Mouse (Mus musculus) midbrain, embryonic 11.5 days (tissue): ENCODE results near the gene Gm9837. TPM values are rescaled to one million over a fixed set of nuclear protein-coding genes. Genes with fewer than 3 reads are reported as not detected.

Experiments
- ATAC-seq: fragments of 200-750 bp; cut with Nextera tagmentation; 2 replicates; pipeline ENCODE4 v1.8.0; 2017; ENCODE audit warnings: moderate TSS enrichment, moderate library complexity; ENCODE audit not compliant: low FRiP score
- DNase-seq: peaks from one replicate; pipeline ENCODE4 v3.0.0; 2015; ENCODE audit warnings: low spot score; ENCODE audit errors: missing footprints
- H3K27ac ChIP-seq: fragments of 300-500 bp; sonication (generic); 2 replicates; pipeline ENCODE4 v1.5.1; 2014; ENCODE audit warnings: low read depth, low read length
- H3K27me3 ChIP-seq: fragments of 300-500 bp; sonication (generic); 2 replicates; pipeline ENCODE4 v1.6.1; 2014; ENCODE audit warnings: mild to moderate bottlenecking, low read length, moderate library complexity, mixed read lengths; ENCODE audit not compliant: control insufficient read depth, insufficient read depth
- H3K36me3 ChIP-seq: fragments of 300-500 bp; sonication (generic); 2 replicates; pipeline ENCODE4 v1.6.1; 2014; ENCODE audit warnings: mild to moderate bottlenecking, low read length, moderate library complexity, mixed read lengths; ENCODE audit not compliant: control insufficient read depth, insufficient read depth
- H3K4me1 ChIP-seq: fragments of 300-500 bp; sonication (generic); 2 replicates; pipeline ENCODE4 v1.6.1; 2014; ENCODE audit warnings: low read length; ENCODE audit not compliant: control insufficient read depth, insufficient read depth
- H3K4me2 ChIP-seq: fragments of 300-500 bp; sonication (generic); 2 replicates; pipeline ENCODE4 v1.6.1; 2014; ENCODE audit warnings: mild to moderate bottlenecking, moderate library complexity
- H3K4me3 ChIP-seq: fragments of 300-500 bp; sonication (generic); 2 replicates; pipeline ENCODE4 v1.5.1; 2014; ENCODE audit warnings: low read depth, low read length
- H3K9ac ChIP-seq: fragments of 300-500 bp; sonication (generic); 2 replicates; pipeline ENCODE4 v1.6.1; 2014; ENCODE audit warnings: low read length
- H3K9me3 ChIP-seq: fragments of 300-500 bp; sonication (generic); 2 replicates; pipeline ENCODE4 v1.6.1; 2016; ENCODE audit warnings: low read length; ENCODE audit not compliant: control insufficient read depth
- whole genome bisulfite sequencing: fragments of 180-500 bp; shearing (Covaris S2); extraction: QIAGEN DNeasy Blood & Tissue Kit; methylation state at CpG from one replicate; pipeline ENCODE4 v1.1.7; 2014; 5-methylcytosine and 5-hydroxymethylcytosine counted together
- polyA plus RNA-seq: library from polyadenylated mRNA; unstranded; fragments of >200 nt; fragmentation: Nextera tagmentation; extraction: Ambion mirVana; gene quantifications from 2 replicates; pipeline ENCODE4 v1.2.1, GENCODE M21; 2014

Gm9837 gene
- polyA plus RNA-seq, 1 experiment from 2014 or later, result not detected

DNA sequence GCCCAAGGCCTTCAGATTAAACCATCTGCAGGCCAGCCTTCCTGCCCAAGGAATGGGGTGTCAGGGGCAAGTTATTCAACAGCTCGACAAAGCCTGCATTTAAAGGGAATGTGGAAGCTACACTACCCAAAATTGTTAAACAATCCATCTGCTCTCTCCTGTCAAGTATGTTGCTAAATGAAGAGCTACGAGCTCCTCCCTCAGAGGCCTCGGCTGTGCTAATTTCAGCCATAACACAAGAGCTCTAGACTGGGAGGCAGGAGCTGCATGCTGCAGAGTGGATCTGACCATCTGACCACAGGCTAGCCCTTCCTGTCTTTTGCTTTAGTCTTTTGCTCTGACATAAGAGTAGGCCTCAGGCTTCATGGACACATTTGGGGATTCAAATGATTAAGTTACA is 45.0 kb downstream of the Gm9837 start:
- H3K9ac ChIP-seq, result no peak overlapping the region
- H3K27me3 ChIP-seq, result no peaks in the 10 kb centered on the region
- peaks cover 7% of the 10 kb centered on the region for H3K4me1 ChIP-seq
- H3K36me3 ChIP-seq, result no peaks in the 10 kb centered on the region
- no peak overlapping the region for H3K27ac ChIP-seq
- no peak for DNase-seq
- WGBS, result 88% methylated on average over 3 of the region's 3 CpGs
- H3K4me3 ChIP-seq, result no peak overlapping the region
- no peak overlapping the region for H3K4me2 ChIP-seq
- ATAC-seq, result no peak
- H3K9me3 ChIP-seq, result no peaks in the 10 kb centered on the region

DNA sequence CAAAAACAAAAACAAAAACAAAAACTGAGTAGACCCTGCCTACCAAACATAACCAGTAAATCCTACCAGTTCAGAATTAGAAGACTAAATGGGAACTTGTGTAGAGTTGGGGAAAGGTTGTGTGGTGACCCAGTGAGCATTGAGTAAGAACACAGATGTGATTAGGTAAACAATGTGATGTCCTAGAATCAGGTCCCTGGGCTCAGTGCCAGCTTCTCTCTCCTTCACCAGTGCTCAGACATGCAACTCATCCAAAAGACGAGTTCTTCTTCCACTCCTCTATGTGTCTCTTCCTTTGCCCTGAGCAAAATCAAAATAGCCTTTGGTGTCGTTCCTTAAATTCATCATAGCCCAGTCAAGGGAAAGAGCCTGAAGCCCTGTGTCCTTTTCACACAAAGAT is 45.5 kb downstream of the Gm9837 start:
- Histone ChIP-seq H3K4me2 (no peak overlapping the region), H3K4me1 (peaks cover 5% of the 10 kb centered on the region), H3K27me3 (no peaks in the 10 kb centered on the region), H3K27ac (no peak overlapping the region), H3K4me3 (no peak overlapping the region), H3K9me3 (no peaks in the 10 kb centered on the region), H3K9ac (no peak overlapping the region), H3K36me3 (no peaks in the 10 kb centered on the region)
- no peak for ATAC-seq
- DNase-seq, result no peak
- 85% methylated on average over 2 of the region's 2 CpGs for WGBS

DNA sequence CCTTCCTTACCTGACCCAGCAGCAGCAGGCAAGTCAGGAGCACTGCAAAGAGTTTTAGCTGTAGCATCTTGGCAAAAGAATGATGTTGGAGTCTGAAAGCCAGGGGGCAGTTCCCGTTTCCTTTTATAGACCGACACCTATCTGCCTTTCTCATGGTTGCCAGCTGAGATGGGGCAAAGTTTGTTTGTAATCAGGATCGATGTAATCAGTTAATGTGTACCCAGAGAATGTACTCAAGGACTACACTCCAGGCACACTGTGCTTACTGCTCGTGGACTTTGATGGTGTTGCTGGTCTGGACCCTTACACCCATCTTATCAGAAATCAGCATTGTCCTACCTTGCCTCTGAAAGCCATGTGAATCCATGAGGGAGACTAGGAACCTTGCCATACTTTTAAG is 47.2 kb downstream of the Gm9837 start, which contains the start of gene Leap2:
Gene Leap2, minus strand, starts transcription at position 135 of the 400 bp plus-strand sequence.
- Histone ChIP-seq H3K36me3 (no peaks in the 10 kb centered on the region), H3K4me1 (no peaks in the 10 kb centered on the region), H3K4me2 (no peak within 1 kb of the TSS), H3K27me3 (no peaks in the 10 kb centered on the region), H3K9ac (no peak within 1 kb of the TSS), H3K9me3 (no peaks in the 10 kb centered on the region), H3K4me3 (no peak within 1 kb of the TSS), H3K27ac (no peak within 1 kb of the TSS)
- ATAC-seq (no peak), DNase-seq (no peak)
- 92% methylated on average over 4 of the region's 4 CpGs for WGBS

Other genes starting within 250 kb of the Gm9837 start
- gene Hspa4, start 170.0 kb downstream of the Gm9837 start, polyA plus RNA-seq, result 111 and 117 TPM in 2 replicates
- gene Zcchc10, start 145.8 kb downstream of the Gm9837 start, polyA plus RNA-seq, result 26.9 and 27.3 TPM in 2 replicates
- 43.5 and 43.7 TPM in 2 replicates for gene Aff4, start 119.6 kb downstream of the Gm9837 start, polyA plus RNA-seq
- 0.66 TPM in 1 of 2 replicates, not detected in the other for gene Leap2, start 47.3 kb downstream of the Gm9837 start, polyA plus RNA-seq
- 590 and 635 TPM in 2 replicates for gene Uqcrq, start 39.6 kb downstream of the Gm9837 start, polyA plus RNA-seq
- 2.3 and 3.6 TPM in 2 replicates for gene Gdf9, start 39.5 kb downstream of the Gm9837 start, polyA plus RNA-seq
- not detected in 2 replicates for gene Gm10447, start 13.4 kb downstream of the Gm9837 start, polyA plus RNA-seq
- 1.6 and 1.9 TPM in 2 replicates for gene Shroom1, start 13.3 kb downstream of the Gm9837 start, polyA plus RNA-seq
- gene Gm9945, start 9.7 kb upstream of the Gm9837 start, polyA plus RNA-seq, result 0.15 TPM in 1 of 2 replicates, not detected in the other
- 0.05 and 0.15 TPM in 2 replicates for gene Sowaha, start 9.8 kb upstream of the Gm9837 start, polyA plus RNA-seq
- 11.6 and 14.9 TPM in 2 replicates for gene Sept8, start 48.8 kb upstream of the Gm9837 start, polyA plus RNA-seq
- 87.9 and 96.4 TPM in 2 replicates for gene Kif3a, start 96.9 kb upstream of the Gm9837 start, polyA plus RNA-seq
- gene Il4, start 148.2 kb upstream of the Gm9837 start, polyA plus RNA-seq, result 1.7 and 3.1 TPM in 2 replicates
- not detected in 2 replicates for gene Il13, start 164.2 kb upstream of the Gm9837 start, polyA plus RNA-seq
- gene Rad50, start 236.8 kb upstream of the Gm9837 start, polyA plus RNA-seq, result 20.7 and 21.7 TPM in 2 replicates